Mouse (Mus musculus): ENCODE results near the gene Hsf2bp.

GRCm38 (mm10) chr17:31949076-31949475 is 87.1 kb downstream of the Hsf2bp start:
- TF ChIP-seq POLR2A (IDR thresholded peaks at IDR 0.05; ENCODE audit: borderline replicate concordance, insufficient read depth, low read length) (no peak), CTCF (IDR thresholded peaks at IDR 0.05; ENCODE audit: borderline replicate concordance, insufficient read depth, low read depth, low read length) (no peak)
